Mouse (Mus musculus): ENCODE measurements around the gene Rsbn1l. TPM values are rescaled to one million over a fixed set of nuclear protein-coding genes. Genes with fewer than 3 reads are reported as not detected.
A peak's percentile ranks its signal among the peaks of the same experiment; 100 is the strongest.

The Rsbn1l gene
- total RNA-seq (2021): 10 to 100 TPM; 20.3 to 21.4 TPM
- long read RNA-seq, full-length matches to known transcripts: 5 of 10 reads
- long read RNA-seq, partial matches to known transcripts: 0 of 10 reads
- long read RNA-seq, other reads (novel, unspliced or antisense): 5 of 10 reads

DNA sequence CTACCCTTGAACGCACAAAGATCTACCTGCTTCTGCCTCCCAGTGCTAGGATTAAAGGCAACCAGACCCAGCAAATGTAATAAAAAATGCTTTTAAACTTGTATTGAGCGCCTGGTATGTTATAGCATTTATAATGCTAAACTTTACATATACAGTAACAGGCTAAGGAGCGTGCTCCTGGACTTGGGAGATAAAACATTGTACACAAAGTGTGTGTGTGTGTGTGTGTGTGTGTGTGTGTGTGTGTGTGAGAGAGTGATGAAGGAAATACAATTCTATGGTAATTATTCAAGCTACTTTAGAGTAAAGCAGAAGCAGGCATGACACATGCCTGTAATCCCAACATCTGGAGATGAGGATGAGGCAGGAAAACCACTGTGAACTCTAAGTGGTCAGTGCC is at the start of gene Rsbn1l:
Rsbn1l (minus strand) TSS at position 101 of the 400 bp plus-strand sequence.
- DNase-seq (ENCODE audit: low spot score in 2 of 2): no peak

DNA sequence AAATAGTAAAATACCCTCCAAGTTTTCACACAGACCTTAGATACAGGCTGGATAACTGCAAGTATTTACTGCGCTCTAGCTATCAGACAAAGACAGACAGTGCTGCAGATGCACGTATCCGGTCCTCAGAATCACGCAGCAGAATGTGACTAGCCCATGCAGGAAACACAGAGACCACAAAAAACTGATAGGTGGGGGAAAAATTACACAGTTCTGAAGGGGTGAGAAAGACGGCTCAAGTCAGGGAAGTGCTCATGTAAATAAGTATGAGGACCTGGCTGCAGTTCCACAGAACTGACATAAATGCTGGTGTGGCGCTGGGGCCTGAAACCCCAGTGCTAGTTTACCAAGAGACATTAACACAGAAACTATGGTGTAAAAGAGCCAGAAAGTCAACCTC is 46.5 kb upstream of the Rsbn1l start:
- no peak for DNase-seq (ENCODE audit: low spot score in 2 of 2)

DNA sequence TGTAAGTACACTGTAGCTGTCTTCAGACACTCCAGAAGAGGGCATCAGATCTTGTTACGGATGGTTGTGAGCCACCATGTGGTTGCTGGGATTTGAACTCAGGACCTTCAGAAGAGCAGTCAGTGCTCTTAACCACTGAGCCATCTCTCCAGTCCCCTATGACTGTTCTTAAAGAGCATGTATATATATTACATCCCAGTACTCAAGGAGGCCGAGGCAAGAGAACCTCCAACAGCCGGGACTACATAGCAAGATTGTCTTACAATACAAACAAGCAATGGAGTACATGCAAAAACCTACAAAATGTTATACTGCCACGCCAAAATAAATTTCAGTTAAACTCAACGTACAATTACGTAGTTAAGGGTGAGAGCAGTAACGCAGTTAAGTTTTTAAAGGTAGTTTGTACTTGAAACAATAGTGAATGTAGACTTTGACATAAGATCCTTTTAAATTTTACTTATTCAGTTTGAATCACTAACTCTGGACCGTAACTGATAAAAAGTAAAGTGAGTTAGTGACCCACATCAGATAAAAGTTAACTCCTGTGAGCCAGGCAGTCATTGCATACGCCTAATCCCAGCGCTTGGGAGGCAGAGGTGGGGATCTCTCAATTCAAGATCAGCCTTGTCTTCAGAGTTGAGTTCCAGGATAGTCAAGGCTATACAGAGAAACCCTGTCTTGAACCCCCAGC is 45.6 kb upstream of the Rsbn1l start:
- no peak for DNase-seq (ENCODE audit: low spot score in 2 of 2)

DNA sequence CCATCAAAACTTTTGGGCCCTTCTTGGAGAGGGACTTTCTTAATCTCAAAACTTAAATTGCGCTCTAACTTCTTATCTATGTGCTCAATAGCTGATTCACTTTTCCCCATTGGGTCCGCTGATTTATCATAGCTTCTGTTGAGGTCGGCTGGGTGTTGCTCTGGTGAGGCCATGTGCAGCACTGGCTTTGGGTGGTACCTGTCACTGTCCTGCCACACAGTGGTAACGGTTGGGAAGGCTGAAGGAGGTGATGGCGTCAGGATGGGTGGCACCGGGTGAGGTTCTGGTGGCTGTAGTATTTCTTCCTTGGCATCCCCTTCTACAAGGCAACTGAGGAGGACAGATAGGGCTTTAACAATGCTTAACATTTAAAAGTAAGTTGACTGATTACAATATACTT is 42.2 kb upstream of the Rsbn1l start:
- DNase-seq (ENCODE audit: low spot score in 2 of 2): no peak

DNA sequence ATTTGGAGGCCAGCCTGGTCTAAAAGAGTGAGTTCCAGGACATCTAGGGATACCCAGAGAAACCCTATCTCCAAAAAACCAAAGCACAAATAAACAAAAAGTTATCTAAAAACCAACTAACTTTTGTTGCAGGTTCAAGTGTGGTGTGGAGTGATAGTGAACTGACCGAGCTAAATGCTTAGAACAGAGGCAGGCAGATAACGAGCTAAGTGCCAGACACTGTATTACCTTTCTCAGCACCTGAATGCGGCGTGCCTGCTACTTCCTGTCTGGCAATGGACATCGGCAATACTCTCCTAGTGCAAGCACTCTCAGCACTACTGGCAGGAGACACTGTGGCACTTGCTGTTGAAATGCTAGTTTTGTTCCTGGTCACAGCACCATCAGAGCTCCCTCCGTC is 41.4 kb upstream of the Rsbn1l start:
- no peak for DNase-seq (ENCODE audit: low spot score in 2 of 2)

DNA sequence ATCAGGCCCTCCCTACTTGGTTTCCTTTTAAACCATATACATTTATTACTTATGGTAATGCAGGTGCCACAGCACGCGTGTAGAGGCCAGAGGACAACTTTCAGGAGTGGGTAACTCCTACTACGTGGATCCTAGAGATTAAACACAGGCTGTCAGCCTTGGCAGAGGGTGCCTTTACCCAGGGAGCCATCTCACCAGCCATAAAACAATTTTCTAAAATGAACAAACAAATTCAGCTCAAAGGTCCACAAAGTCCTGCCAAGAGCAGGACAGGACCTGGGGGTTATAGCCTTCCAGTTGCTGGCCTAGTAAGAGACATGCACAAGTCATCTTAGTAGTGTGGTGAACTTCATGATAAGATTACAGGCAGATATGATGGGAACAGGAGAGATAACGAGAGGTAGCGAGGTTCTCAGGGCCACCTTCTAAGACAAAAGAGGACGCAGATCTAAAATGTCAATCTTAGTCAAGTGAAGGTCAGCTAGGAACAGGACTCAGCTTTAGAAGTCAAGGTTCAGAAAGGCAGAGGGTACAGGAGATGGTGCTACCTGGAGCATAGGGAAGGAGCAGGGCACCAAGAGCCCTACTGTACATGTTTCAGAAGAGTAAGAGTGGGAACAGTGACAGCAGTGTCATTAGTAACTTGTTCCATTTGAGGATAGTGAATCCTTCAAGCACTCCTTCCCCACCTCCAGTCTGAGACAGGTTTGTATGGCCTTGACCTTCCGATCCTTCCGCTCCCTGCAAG is 34.0 kb upstream of the Rsbn1l start:
- DNase-seq (ENCODE audit: low spot score in 2 of 2): no peak

DNA sequence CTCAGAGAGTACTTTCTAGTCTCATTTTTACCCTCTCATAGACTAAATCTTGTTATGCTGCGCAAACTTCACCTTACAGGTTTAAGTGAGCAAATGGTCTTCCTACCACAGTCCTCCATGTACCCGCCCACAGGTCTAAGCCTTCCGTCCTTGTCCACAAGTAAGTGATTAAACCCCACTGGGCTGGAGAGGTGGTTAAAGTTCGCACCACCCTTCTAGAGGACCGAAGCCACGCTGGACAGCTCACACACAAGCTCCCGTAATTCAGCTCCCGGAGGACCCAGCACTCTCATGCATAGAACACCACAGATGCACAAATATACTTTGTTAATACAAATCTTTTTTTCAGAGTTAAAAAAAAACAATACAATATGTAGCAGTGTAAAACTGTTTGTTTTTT is 30.1 kb upstream of the Rsbn1l start:
- DNase-seq (ENCODE audit: low spot score in 2 of 2): no peak

DNA sequence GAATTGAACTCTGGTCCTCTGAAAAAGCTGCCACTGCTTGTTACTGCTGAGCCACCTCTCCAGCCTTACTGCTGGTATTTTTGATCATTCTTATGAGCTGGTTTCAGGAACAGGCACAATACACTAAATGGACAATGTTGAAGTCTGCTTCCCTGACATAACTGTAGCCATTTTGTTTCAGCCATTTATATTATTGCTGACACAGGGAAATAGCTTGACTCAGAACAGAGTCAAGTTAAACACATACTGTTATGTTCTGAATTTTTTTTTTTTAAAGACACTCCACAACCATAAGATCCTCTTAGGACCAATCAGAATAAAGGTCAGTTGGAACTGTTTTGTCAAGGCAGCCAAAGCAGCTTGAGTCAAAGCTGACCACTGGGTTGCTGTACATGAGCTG is 27.3 kb upstream of the Rsbn1l start:
- DNase-seq (ENCODE audit: low spot score in 2 of 2): no peak

DNA sequence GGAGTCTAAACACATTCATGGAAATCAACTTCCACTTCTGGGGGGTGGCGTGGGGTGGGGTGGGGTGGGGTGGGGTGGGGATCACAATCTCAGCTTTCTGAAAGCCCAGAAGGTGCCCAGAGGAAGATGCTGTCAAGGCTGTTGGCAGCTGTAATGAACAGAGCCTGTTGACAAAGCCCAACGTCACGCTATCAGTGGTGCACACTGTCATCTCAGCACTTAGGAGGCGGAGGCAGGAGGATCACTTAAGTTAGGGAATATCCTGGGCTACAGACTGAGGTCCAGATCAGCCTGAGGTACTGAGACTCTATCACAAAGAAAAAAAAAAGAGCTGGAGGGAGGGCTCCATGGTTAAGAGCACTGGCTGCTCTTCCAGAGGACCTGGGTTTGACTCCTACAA is 18.5 kb upstream of the Rsbn1l start:
- no peak for DNase-seq (ENCODE audit: low spot score in 2 of 2)

DNA sequence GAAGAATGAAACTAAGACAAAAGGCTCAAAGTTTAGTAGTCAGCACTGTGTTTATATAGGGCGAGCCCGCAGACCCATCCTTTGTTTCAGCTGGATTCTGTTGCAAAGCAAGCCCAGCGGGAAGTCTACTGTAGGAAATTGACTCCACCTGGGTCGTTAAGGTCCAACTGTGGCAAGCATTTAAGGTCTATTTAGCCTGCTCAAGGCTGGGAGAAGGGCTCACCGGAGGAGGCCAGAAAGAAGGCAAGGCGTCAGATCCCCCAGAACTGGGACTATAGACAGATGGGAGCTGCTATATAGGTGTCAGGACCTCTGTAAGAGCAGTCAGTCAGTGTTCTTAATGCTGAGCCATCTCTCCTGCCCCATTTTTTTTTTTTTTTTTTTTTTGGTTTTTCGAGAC is 17.8 kb upstream of the Rsbn1l start:
- DNase-seq (ENCODE audit: low spot score in 2 of 2): no peak

DNA sequence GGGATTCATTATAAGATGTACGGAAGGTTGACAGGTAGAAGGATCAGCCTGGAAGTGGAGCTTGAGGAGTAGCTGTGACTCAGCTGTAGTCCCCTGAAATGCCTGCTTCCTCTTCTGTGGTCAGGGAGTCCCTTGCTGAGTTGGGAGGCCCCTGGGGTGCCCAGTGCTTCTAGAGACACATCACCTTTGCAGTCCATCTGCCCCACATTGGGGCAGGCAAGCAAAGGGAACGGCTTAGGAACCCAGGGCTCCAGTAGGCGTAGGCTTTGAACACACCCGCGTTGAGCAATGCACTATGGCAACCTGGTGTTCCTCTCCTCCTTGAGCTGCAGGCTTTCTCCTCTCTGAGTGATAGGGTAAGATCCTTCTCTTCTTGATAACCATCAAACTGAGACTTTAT is 16.9 kb upstream of the Rsbn1l start:
- no peak for DNase-seq (ENCODE audit: low spot score in 2 of 2)

DNA sequence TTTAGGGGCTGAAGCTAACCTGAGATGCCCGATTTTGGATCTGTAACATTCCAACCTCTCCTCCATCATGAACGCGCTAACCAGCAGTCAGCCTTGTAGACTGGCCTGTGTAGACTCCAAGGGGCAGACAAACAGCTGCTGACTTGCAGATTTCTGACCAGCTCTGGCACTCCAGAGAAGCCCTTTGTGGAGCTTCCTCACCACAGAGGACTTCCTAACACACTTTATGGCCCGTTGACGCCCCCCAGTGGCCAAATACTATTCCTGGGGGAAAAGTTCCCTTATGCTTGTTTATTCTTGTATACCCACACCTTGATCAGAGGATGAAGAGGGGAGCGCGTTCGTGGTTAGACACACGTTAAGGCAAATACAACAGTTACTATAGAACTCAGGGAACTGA is 12.8 kb upstream of the Rsbn1l start:
- DNase-seq (ENCODE audit: low spot score in 2 of 2): peak in 1 of 2 experiments; percentile 46

DNA sequence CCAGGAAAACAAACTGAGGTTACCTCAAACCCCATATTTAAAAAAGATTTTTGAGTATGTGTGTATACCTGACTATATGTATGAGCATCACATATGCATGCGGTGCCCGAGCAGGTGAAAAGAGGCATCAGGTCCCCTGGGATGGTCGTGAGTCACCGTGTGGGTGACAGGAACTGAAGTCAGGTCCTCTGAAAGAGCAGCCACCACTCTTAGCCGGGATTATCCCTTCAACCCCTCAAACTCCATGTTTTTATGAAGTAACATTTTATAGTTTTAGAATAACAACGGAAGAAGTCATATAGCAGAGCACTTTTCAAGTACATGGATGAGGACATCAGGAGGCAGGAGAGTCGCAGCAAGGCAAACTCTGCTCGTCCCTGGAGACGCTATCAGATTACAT is 12.3 kb upstream of the Rsbn1l start:
- DNase-seq (ENCODE audit: low spot score in 2 of 2): no peak

DNA sequence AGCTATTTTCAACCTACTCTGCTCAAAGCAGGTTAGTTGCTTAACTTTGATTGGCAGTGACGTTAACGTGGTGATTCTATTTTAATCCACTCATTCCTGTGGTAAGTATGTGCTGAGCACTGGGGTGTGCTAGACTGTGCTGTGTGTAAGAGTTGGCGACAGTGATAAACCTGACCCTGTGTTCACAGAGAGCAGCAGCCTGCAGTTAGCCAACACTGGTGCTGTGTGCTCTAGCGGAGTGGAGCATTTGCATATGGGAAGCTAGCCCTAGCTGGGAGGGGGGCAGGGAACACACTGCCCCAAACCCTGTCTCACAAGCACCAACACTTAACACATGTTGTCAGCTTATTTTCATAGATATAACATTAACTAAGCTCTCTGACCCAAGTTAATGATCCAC is 11.7 kb upstream of the Rsbn1l start:
- no peak for DNase-seq (ENCODE audit: low spot score in 2 of 2)

DNA sequence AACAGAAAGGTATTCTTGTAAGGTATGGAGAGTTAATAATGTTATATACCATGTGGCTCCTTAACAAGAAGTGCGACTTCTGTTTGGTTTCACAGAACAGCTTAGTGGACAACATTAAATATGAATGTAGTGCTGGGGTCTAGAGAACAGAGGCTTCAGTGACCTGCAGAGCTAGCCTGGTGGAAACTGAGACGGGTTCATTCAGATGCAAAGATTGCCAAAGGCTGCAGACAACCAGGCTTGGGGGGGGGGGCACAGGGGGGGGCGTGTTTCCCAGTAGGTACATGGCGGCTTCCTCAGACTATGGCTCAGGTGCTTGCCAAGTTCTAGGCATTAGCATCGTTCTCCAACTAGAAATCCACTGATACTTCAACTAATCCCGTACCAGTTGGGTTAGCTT is 8.2 kb upstream of the Rsbn1l start:
- DNase-seq (ENCODE audit: low spot score in 2 of 2): no peak

DNA sequence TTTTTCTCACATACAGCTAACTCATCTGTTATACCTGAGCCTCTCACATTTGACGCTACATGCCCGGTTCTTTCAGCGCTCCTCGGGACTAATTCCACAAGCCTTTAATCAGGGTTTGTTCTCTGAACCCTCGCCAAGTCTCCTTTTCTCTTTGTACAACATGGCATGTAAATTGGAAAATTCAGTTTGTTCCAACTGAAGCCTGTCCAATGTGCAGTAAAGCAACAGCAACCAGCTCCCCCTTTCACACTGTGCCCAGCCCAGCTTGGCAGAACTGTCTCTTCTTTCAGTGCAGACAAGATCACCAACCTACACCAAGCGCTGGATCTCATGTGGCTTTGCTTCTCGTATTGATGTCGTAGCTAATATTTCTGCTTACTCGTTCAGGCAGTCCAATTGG is 7.1 kb upstream of the Rsbn1l start:
- DNase-seq (ENCODE audit: low spot score in 2 of 2): peak in 1 of 2 experiments; percentile 73

DNA sequence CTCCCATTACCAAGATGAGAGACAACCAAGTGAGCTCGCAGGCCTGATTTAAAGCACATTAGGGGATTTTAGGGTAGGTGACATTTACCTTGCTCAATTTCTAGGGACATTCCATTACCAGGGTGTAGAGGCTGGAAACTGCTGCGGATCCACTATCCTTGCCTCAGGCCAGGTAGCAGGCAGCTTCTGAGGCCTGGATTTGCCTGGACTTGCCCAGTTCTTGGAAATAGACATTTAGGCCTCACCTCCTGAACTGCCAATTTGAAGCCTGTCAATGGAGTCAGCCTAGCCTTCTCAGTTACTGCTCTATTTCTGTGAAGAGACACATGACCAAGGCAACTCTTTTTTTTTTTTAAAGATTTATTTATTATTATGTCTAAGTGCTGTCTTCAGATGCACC is 4.7 kb upstream of the Rsbn1l start:
- DNase-seq (ENCODE audit: low spot score in 2 of 2): no peak

DNA sequence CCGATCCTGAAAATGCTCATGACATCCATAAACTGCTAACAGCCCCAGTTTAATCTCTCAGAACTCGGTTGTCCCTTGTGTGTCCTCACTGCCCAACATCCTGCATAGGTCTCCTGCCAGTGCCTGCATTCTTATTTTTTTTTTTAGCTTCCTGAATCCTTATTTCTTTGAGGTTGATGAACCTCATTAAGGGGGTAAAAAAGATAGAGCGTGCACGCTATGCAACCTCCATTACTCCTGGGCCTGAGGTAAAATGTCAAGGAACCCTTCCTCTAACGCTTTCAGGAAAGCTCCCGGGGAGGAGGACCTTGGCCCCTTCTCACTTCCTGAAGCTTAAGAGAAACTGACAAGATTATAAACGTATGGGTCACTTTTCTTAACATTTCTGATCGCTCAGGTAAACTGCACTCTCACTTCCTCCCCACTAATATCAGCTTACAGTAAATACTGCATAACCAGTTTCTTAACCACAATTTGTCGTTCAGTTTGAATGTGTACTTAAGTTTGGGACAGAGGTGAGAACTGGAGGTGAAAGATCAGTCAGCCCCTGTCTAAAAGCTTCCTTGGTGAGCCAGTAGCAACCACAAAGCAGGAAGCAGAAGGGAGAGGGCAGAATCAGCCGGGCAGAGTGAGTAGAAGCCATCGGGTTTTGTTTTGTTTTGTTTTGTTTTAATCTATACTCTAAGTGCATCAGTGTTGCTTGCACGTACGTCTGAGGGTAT is 923 bp downstream of the Rsbn1l start:
- no peak for DNase-seq (ENCODE audit: low spot score in 2 of 2)

DNA sequence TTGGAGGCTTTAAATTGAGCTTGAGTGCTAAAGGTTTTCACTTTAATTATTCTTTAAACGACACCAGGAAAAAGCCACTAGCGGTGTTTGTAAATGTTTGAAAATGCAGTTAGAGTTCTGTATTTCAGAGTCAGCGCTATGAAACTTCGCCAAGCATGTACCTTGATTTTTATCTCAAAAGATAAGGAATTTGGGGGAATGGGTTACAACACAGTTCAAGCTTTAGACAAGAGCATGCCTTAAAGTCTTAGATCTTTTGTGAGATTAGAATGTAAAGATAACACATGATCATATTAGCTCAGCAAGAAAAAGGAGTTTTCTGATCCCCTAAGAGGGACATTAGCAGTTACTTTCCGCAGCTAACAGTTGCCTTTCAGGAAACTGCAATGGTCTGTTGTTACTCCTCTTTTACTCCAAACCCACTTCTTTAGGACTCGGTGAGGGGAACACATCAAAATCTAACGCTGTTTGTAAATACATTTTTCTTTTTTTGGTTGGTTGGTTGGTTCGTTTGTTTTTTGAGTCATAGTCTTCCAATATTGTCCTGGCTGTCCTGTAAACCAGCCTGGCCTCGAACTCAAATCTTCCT is 3.8 kb downstream of the Rsbn1l start:
- DNase-seq (ENCODE audit: low spot score in 2 of 2): no peak

DNA sequence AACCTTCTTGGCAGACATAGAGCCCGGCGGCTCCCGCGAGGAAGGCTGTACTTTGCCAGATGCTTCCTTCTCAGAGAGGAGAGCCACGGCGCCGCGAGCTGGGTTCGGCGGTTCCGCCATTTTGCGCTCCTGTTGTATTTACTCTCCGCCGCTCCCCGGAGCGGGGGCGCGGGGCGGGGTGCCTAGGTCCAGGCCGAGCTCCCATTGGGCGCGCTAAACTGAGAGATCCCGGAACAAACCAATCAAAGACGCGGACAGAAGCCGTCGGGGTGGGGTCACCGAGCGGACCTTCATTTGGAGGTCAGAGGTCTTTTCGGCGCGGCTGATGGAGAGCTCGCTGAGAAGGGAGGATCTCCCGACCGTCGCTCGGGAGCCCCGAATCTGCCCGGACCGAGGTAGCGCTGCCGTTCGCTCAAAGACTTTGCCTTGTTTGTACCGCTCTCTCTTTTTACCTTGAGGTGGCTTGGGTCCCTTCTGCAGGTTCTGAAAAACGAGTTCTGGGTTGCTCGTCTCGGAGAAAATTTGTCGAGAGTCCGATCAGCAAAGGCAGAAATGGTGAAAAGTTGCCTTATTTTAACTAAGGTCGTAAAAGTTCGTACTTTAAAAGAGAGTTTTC is 4.4 kb downstream of the Rsbn1l start:
- DNase-seq (ENCODE audit: low spot score in 2 of 2): peak; percentile 96 to 98
